ENCODE assay signal across 8 mouse cellular contexts in genomic region chr16:18811468-18812384, GRCm38 (mm10). TPM values are rescaled to one million over a fixed set of nuclear protein-coding genes. Genes with fewer than 3 reads are reported as not detected.
DNase-seq lines count a peak whose midpoint lies in the region; ATAC-seq lines count a peak whose summit lies in the region.

Gene Ufd1, plus strand, starts transcription at chr16:18811779.
Gene Cdc45, minus strand, starts transcription at chr16:18811987.

- H3K4me1 ChIP-seq in hindbrain, embryonic 12.5 days = peaks cover 18% of the 10 kb centered on the region

- peak within 1 kb of the TSS; percentile 84 for H3K4me3 ChIP-seq in hindbrain, embryonic 12.5 days

- peak within 1 kb of the TSS; percentile 82 for H3K4me2 ChIP-seq in hindbrain, embryonic 12.5 days (replicated peaks)

- peak; percentile 96 for ATAC-seq in hindbrain, embryonic 12.5 days (ENCODE audit: low FRiP score)

- H3K9ac ChIP-seq in hindbrain, embryonic 12.5 days = peak within 1 kb of the TSS; percentile 87

- DNase-seq in NIH3T3 (ENCODE audit: low read depth) = peak; percentile 94
- peak; percentile 93 to 94 for DNase-seq in cerebellum, postnatal 10 days
- peak; percentile 86 to 89 for DNase-seq in frontal cortex, postnatal 10 days (ENCODE audit: low spot score in 2 of 2)
- DNase-seq in layer of hippocampus, postnatal 14 days (ENCODE audit: low spot score in 2 of 2) = peak; percentile 86 to 94
- DNase-seq in lung, postnatal 14 days = peak; percentile 90
- DNase-seq in retina, adult 2 months (ENCODE audit: low read depth, low spot score) = peak; percentile 80
- peak; percentile 77 to 84 for DNase-seq in thymus, postnatal 36 days

- H3K27me3 ChIP-seq in hindbrain, embryonic 12.5 days = no peaks in the 10 kb centered on the region

- H3K27ac ChIP-seq in hindbrain, embryonic 12.5 days = peak within 1 kb of the TSS; percentile 66

- WGBS in hindbrain, embryonic 12.5 days = under 1% methylated on average over 42 of the region's 42 CpGs

- no peaks in the 10 kb centered on the region for H3K9me3 ChIP-seq in hindbrain, embryonic 12.5 days (replicated peaks)

- H3K36me3 ChIP-seq in hindbrain, embryonic 12.5 days = peaks cover 30% of the 10 kb centered on the region

RNA-seq across cellular contexts. Expression of gene Ufd1, which starts in this region (rescaled TPM):
- 96.5 and 115 TPM in 2 replicates for polyA plus RNA-seq in hindbrain, embryonic 12.5 days (2016; fragmentation: Nextera tagmentation; extraction: Ambion mirVana)
- 100 to 1,000 TPM; 102 to 103 TPM for total RNA-seq in layer of hippocampus, postnatal 14 days (2021)

RNA-seq across cellular contexts. Expression of gene Cdc45, which starts in this region (rescaled TPM):
- polyA plus RNA-seq in hindbrain, embryonic 12.5 days (2016; fragmentation: Nextera tagmentation; extraction: Ambion mirVana) = 27.3 and 28.1 TPM in 2 replicates
- total RNA-seq in layer of hippocampus, postnatal 14 days (2021) = 1 to 10 TPM; 2.6 to 4.2 TPM

Comparison
In these comparisons a context has a peak if more than half of its experiments do, and no peak if none do; other contexts are left out.
1. Peak in every context shown above with its lines: DNase-seq, ATAC-seq, H3K4me3 ChIP-seq and H3K27ac ChIP-seq.